Mouse (Mus musculus) heart, embryonic 16.5 days (tissue): ENCODE results near the gene Tmem185b. TPM values are rescaled to one million over a fixed set of nuclear protein-coding genes. Genes with fewer than 3 reads are reported as not detected.

Source experiments
- polyA plus RNA-seq: library from polyadenylated mRNA; unstranded; fragments of >200 nt; fragmentation: Nextera tagmentation; extraction: Ambion mirVana; gene quantifications from 2 replicates; pipeline ENCODE4 v1.2.1, GENCODE M21; 2015

The Tmem185b gene
- polyA plus RNA-seq, 1 experiment from 2014 or later: 24.7 TPM

Other genes with a start within 250 kb of the Tmem185b start
- 0.39 and 0.46 TPM in 2 replicates for gene Inhbb, start 103.9 kb upstream of the Tmem185b start, polyA plus RNA-seq
- gene Ralb, start 21.4 kb upstream of the Tmem185b start, polyA plus RNA-seq: 130 and 140 TPM in 2 replicates
- gene Epb41l5, start 122.8 kb downstream of the Tmem185b start, polyA plus RNA-seq: 12.7 and 12.8 TPM in 2 replicates